15 mouse cellular contexts compared by ENCODE assay signal in genomic region chr17:53617295-53617957, GRCm38 (mm10).
"Had no signal": no experiment of that assay in that cellular context is flagged by ENCODE, and none has a peak within 500 bp of the region (broad histone marks: within the 10 kb centered on the region; RNA-seq: fewer than 3 reads in every experiment).

No protein-coding gene starts in this region.

- H3K9me3 ChIP-seq: lung, embryonic 15.5 days; midbrain, embryonic 13.5 days; midbrain, embryonic 15.5 days; neural tube, embryonic 12.5 days; stomach, embryonic 15.5 days had no signal

- H3K4me3 ChIP-seq: lung, embryonic 15.5 days; midbrain, embryonic 13.5 days; midbrain, embryonic 15.5 days; neural tube, embryonic 12.5 days; stomach, embryonic 15.5 days had no signal

- H3K9ac ChIP-seq: lung, embryonic 15.5 days; midbrain, embryonic 13.5 days; midbrain, embryonic 15.5 days; neural tube, embryonic 12.5 days; stomach, embryonic 15.5 days had no signal

- H3K4me1 ChIP-seq: lung, embryonic 15.5 days; midbrain, embryonic 13.5 days; midbrain, embryonic 15.5 days; neural tube, embryonic 12.5 days; stomach, embryonic 15.5 days had no signal

- H3K27me3 ChIP-seq: lung, embryonic 15.5 days; midbrain, embryonic 13.5 days; midbrain, embryonic 15.5 days; neural tube, embryonic 12.5 days; stomach, embryonic 15.5 days had no signal

- H3K4me2 ChIP-seq: lung, embryonic 15.5 days; midbrain, embryonic 11.5 days; midbrain, embryonic 13.5 days; midbrain, embryonic 15.5 days; neural tube, embryonic 12.5 days; stomach, embryonic 15.5 days had no signal

- H3K36me3 ChIP-seq: midbrain, embryonic 15.5 days; stomach, embryonic 15.5 days had no signal

- DNase-seq: lung, adult 2 months; lung, postnatal 14 days; lung, postnatal 4 days; right cerebral cortex, postnatal 14 days; thymus, adult 2 months; thymus, postnatal 25 days; thymus, postnatal 4 days had no signal

- H3K27ac ChIP-seq: lung, embryonic 15.5 days; midbrain, embryonic 13.5 days; midbrain, embryonic 15.5 days; neural tube, embryonic 12.5 days; stomach, embryonic 15.5 days; stomach, postnatal 0 days had no signal

- ATAC-seq: lung, postnatal 0 days; midbrain, embryonic 13.5 days; midbrain, embryonic 15.5 days had no signal
